Mouse (Mus musculus) liver, adult 2 months (tissue): ENCODE data around the gene Cideb. TPM values are rescaled to one million over a fixed set of nuclear protein-coding genes. Genes with fewer than 3 reads are reported as not detected.
"Not testable (repeated sequence)": the region's sequence is repeated elsewhere in the genome, so short reads cannot be mapped to it uniquely, and the experiment has no call there.

Experiments used
- DNase-seq: peaks from one replicate; pipeline ENCODE4 v3.0.0-alpha.2; 2011; ENCODE audit warnings: low read depth, low spot score; ENCODE audit errors: extremely low read depth
- H3K27ac ChIP-seq: fragments of 200-500 bp; replicated peaks from 2 replicates; pipeline ENCODE4 v1.5.1; 2012; ENCODE audit warnings: low read depth, mild to moderate bottlenecking, control low read depth, inconsistent platforms, low read length; ENCODE audit not compliant: insufficient read depth
- H3K27me3 ChIP-seq: fragments of 200-500 bp; 2 replicates; pipeline ENCODE4 v1.6.1; 2012; ENCODE audit warnings: mild to moderate bottlenecking, moderate library complexity, low read length, inconsistent platforms; ENCODE audit not compliant: control insufficient read depth, insufficient read depth
- H3K36me3 ChIP-seq: fragments of 200-500 bp; 2 replicates; pipeline ENCODE4 v1.6.1; 2012; ENCODE audit warnings: low read length, inconsistent platforms; ENCODE audit not compliant: control insufficient read depth, insufficient read depth
- H3K4me1 ChIP-seq: fragments of 200-500 bp; 2 replicates; pipeline ENCODE4 v1.6.1; 2011; ENCODE audit warnings: low read length; ENCODE audit not compliant: control insufficient read depth, insufficient read depth
- H3K4me3 ChIP-seq: fragments of 200-500 bp; 2 replicates; pipeline ENCODE4 v1.5.1; 2011; ENCODE audit warnings: low read depth, mild to moderate bottlenecking, control low read depth, low read length, moderate library complexity; ENCODE audit not compliant: insufficient read depth
- H3K79me2 ChIP-seq: fragments of 200-500 bp; 2 replicates; pipeline ENCODE4 v1.6.1; 2012; ENCODE audit warnings: inconsistent platforms, mild to moderate bottlenecking, low read length, moderate library complexity; ENCODE audit not compliant: control insufficient read depth, insufficient read depth
- H3K9ac ChIP-seq: fragments of 200-500 bp; 2 replicates; pipeline ENCODE4 v1.6.1; 2012; ENCODE audit warnings: low read depth, mild to moderate bottlenecking, control low read depth, inconsistent platforms, low read length
- CTCF ChIP-seq: fragments of 200-500 bp; IDR thresholded peaks from 2 replicates; pipeline ENCODE4 v1.5.1; 2011; ENCODE audit warnings: low read depth, low read length, control low read depth
- POLR2A ChIP-seq: fragments of 200-500 bp; IDR thresholded peaks from 2 replicates; pipeline ENCODE4 v1.6.1; 2011; ENCODE audit warnings: low read length, control low read depth; ENCODE audit not compliant: insufficient read depth; ENCODE audit errors: extremely low read depth
- WGBS: fragments of 180-500 bp; shearing (Covaris S2); methylation state at CpG from one replicate; pipeline ENCODE4 v1.1.7; 2018; 5-methylcytosine and 5-hydroxymethylcytosine counted together
- polyA plus RNA-seq: library from polyadenylated mRNA; depleted of rRNA; stranded (reverse); fragments of >200 nt; gene quantifications from 2 replicates; pipeline ENCODE4 v1.2.3, GENCODE M21; 2012
- total RNA-seq: library from RNA; depleted of rRNA; stranded (reverse); fragments of >200 nt; gene quantifications from 2 replicates; pipeline ENCODE4 v1.2.3, GENCODE M21; 2014

Gene Cideb
- total and polyA plus RNA-seq, 2 experiments: 101 to 483 TPM

- no peaks in the 10 kb centered on the region for H3K36me3 ChIP-seq
- no peak for DNase-seq
- H3K79me2 ChIP-seq: no peaks in the 10 kb centered on the region
- no peak overlapping the region for H3K27ac ChIP-seq
- peaks cover 7% of the 10 kb centered on the region; the same call in 1 of the 2 replicates for H3K27me3 ChIP-seq
- 52% methylated on average over 7 of the region's 7 CpGs for WGBS
- no peak overlapping the region for H3K4me3 ChIP-seq
- TF ChIP-seq CTCF (no peak), POLR2A (no peak)
- H3K9ac ChIP-seq: no peak overlapping the region
- peaks cover 7% of the 10 kb centered on the region; the same call in 1 of the 2 replicates for H3K4me1 ChIP-seq
These were observed 4.9 kb upstream of the Cideb start for GRCm38 (mm10) chr14:55763166-55763565.

GRCm38 (mm10) chr14:55762001-55762821 is 4.0 kb upstream of the Cideb start:
- WGBS: 16% methylated on average over 77 of the region's 77 CpGs
- Histone ChIP-seq H3K4me3 (peak overlapping the region; percentile 49; the same call in 1 of the 2 replicates), H3K79me2 (no peaks in the 10 kb centered on the region), H3K9ac (peak overlapping the region; percentile 48), H3K27me3 (peaks cover 7% of the 10 kb centered on the region; the same call in 1 of the 2 replicates), H3K4me1 (peaks cover 2% of the 10 kb centered on the region; the same call in 1 of the 2 replicates), H3K27ac (no peak overlapping the region), H3K36me3 (no peaks in the 10 kb centered on the region)
- TF ChIP-seq CTCF: peak; percentile 17; the same call in 1 of the 2 replicates
- TF ChIP-seq POLR2A: no peak
- no peak for DNase-seq

- TF ChIP-seq POLR2A (no peak), CTCF (no peak)
- H3K9ac ChIP-seq: peak within 1 kb of the TSS; percentile 48
- no peak within 1 kb of the TSS for H3K27ac ChIP-seq
- peaks cover 6% of the 10 kb centered on the region; the same call in 1 of the 2 replicates for H3K27me3 ChIP-seq
- 98% methylated on average over 6 of the region's 6 CpGs for WGBS
- no peak for DNase-seq
- peak within 1 kb of the TSS; percentile 49; the same call in 1 of the 2 replicates for H3K4me3 ChIP-seq
- peaks cover 7% of the 10 kb centered on the region; the same call in 1 of the 2 replicates for H3K4me1 ChIP-seq
- no peaks in the 10 kb centered on the region; the same call in 1 of the 2 replicates for H3K79me2 ChIP-seq
- H3K36me3 ChIP-seq: peaks cover 4% of the 10 kb centered on the region; the same call in 1 of the 2 replicates
These were observed 2.9 kb upstream of the Cideb start, which contains the start of gene Ltb4r2 for GRCm38 (mm10) chr14:55761163-55761562. Ltb4r2 (plus strand) TSS chr14:55761428.

GRCm38 (mm10) chr14:55760156-55760555 is 1.9 kb upstream of the Cideb start:
- not testable (repeated sequence) for H3K4me3 ChIP-seq, H3K36me3 ChIP-seq, H3K79me2 ChIP-seq, H3K27me3 ChIP-seq, H3K9ac ChIP-seq, H3K27ac ChIP-seq
- 2% methylated on average over 6 of the region's 6 CpGs for WGBS
- peak; percentile 81 for TF ChIP-seq CTCF
- peak; percentile 67 for DNase-seq
- peaks cover 10% of the 10 kb centered on the region; the same call in 1 of the 2 replicates for H3K4me1 ChIP-seq

- Histone ChIP-seq H3K4me1 (peaks cover 10% of the 10 kb centered on the region; the same call in 1 of the 2 replicates), H3K4me3 (peak overlapping the region; percentile 59), H3K36me3 (peaks cover 30% of the 10 kb centered on the region), H3K79me2 (no peaks in the 10 kb centered on the region; the same call in 1 of the 2 replicates), H3K27ac (peak overlapping the region; percentile 95), H3K27me3 (peaks cover 5% of the 10 kb centered on the region; the same call in 1 of the 2 replicates), H3K9ac (peak overlapping the region; percentile 86)
- DNase-seq: peak; percentile 78
- 10% methylated on average over 6 of the region's 6 CpGs for WGBS
- TF ChIP-seq POLR2A (no peak), CTCF (no peak)
These were observed 692 bp downstream of the Cideb start for GRCm38 (mm10) chr14:55757566-55757965.
